Mouse (Mus musculus): Measurements from ENCODE around the gene Leng9. TPM values are rescaled to one million over a fixed set of nuclear protein-coding genes. Genes with fewer than 3 reads are reported as not detected.

The Leng9 gene
- polyA plus RNA-seq, 1 experiment from 2014 or later: 0.98 TPM

Other genes with a start within 250 kb of the Leng9 start
- gene Lilra6, start 234.9 kb downstream of the Leng9 start, polyA plus RNA-seq (2015; fragmentation: Nextera tagmentation; extraction: Ambion mirVana): 0.97 and 1.3 TPM in 2 replicates
- gene Lair1, start 87.2 kb downstream of the Leng9 start, polyA plus RNA-seq (2015; fragmentation: Nextera tagmentation; extraction: Ambion mirVana): 2.2 and 2.5 TPM in 2 replicates
- gene Ttyh1, start 31.0 kb downstream of the Leng9 start, polyA plus RNA-seq (2015; fragmentation: Nextera tagmentation; extraction: Ambion mirVana): 0.38 and 0.39 TPM in 2 replicates
- gene Leng8, start 13.3 kb downstream of the Leng9 start, polyA plus RNA-seq (2015; fragmentation: Nextera tagmentation; extraction: Ambion mirVana): 20.1 and 25.2 TPM in 2 replicates
- 6.1 and 6.3 TPM in 2 replicates for gene Cdc42ep5, start 14.5 kb upstream of the Leng9 start, polyA plus RNA-seq (2015; fragmentation: Nextera tagmentation; extraction: Ambion mirVana)
- gene Lilra5, start 87.4 kb upstream of the Leng9 start, polyA plus RNA-seq (2015; fragmentation: Nextera tagmentation; extraction: Ambion mirVana): 0.62 and 0.76 TPM in 2 replicates
- 0.21 TPM in 1 of 2 replicates, not detected in the other for gene Ncr1, start 187.3 kb upstream of the Leng9 start, polyA plus RNA-seq (2015; fragmentation: Nextera tagmentation; extraction: Ambion mirVana)
- gene Gp6, start 247.4 kb upstream of the Leng9 start, polyA plus RNA-seq (2015; fragmentation: Nextera tagmentation; extraction: Ambion mirVana): 3.0 and 3.2 TPM in 2 replicates

Measured in liver, embryonic 15.5 days (tissue).